Mouse (Mus musculus): Measurements from ENCODE around the gene Col7a1. TPM values are rescaled to one million over a fixed set of nuclear protein-coding genes. Genes with fewer than 3 reads are reported as not detected.
A peak's percentile ranks its signal among the peaks of the same experiment; 100 is the strongest.

The Col7a1 gene
- total RNA-seq, 2 experiments from 2014 or later = 2.5 to 4.5 TPM

GRCm38 (mm10) chr9:108977966-108978365 lies 24.6 kb downstream of the Col7a1 start:
- DNase-seq (ENCODE audit: low spot score in 2 of 2) = no peak
- intact Hi-C loops (cut with DNase I) = no loop called here

GRCm38 (mm10) chr9:108982498-108982897 lies 29.1 kb downstream of the Col7a1 start:
- no peak for DNase-seq (ENCODE audit: low spot score in 2 of 2)
- intact Hi-C loops (cut with DNase I) = no loop called here

GRCm38 (mm10) chr9:108983209-108983608 lies 29.8 kb downstream of the Col7a1 start:
- intact Hi-C loops (cut with DNase I) = no loop called here
- DNase-seq (ENCODE audit: low spot score in 2 of 2) = no peak

GRCm38 (mm10) chr9:108985710-108986109 lies 32.3 kb downstream of the Col7a1 start, which contains the start of gene Ucn2:
Ucn2 (plus strand) TSS chr9:108986010.
- DNase-seq (ENCODE audit: low spot score in 2 of 2) = no peak
- intact Hi-C loops (cut with DNase I) = no loop called here

- intact Hi-C loops (cut with DNase I) = no loop called here
- DNase-seq (ENCODE audit: low spot score in 2 of 2) = no peak
Measured at GRCm38 (mm10) chr9:108987704-108988350, 34.4 kb downstream of the Col7a1 start.

GRCm38 (mm10) chr9:108989802-108990461 lies 36.5 kb downstream of the Col7a1 start:
- peak in 1 of 2 experiments; percentile 65 for DNase-seq (ENCODE audit: low spot score in 2 of 2)
- intact Hi-C loops (cut with DNase I) = loop anchor here (2.0 kb wide), 1 partner anchor 53 kb away; the partner anchor contains the start of gene Uqcrc1

GRCm38 (mm10) chr9:108990462-108990820 lies 37.1 kb downstream of the Col7a1 start:
- intact Hi-C loops (cut with DNase I) = loop anchor here (2.0 kb wide), 1 partner anchor 54 kb away; the partner anchor contains the start of gene Uqcrc1
- DNase-seq (ENCODE audit: low spot score in 2 of 2) = no peak

- DNase-seq (ENCODE audit: low spot score in 2 of 2) = peak; percentile 93 to 99
Measured at GRCm38 (mm10) chr9:108991428-108992084, 38.2 kb downstream of the Col7a1 start, which contains the start of gene Pfkfb4. Pfkfb4 (plus strand) TSS chr9:108991778.

GRCm38 (mm10) chr9:108992085-108992469 lies 38.7 kb downstream of the Col7a1 start:
- intact Hi-C loops (cut with DNase I) = no loop called here

More at GRCm38 (mm10) chr9:108991428-108992084, 38.2 kb downstream of the Col7a1 start, which contains the start of gene Pfkfb4:
- intact Hi-C loops (cut with DNase I) = loop anchor here (2.0 kb wide), 1 partner anchor 55 kb away; the partner anchor contains the start of gene Uqcrc1

GRCm38 (mm10) chr9:108992620-108993361 lies 39.4 kb downstream of the Col7a1 start:
- DNase-seq (ENCODE audit: low spot score in 2 of 2) = no peak

More at GRCm38 (mm10) chr9:108992085-108992469, 38.7 kb downstream of the Col7a1 start:
- no peak for DNase-seq (ENCODE audit: low spot score in 2 of 2)

GRCm38 (mm10) chr9:108996411-108996810 lies 43.0 kb downstream of the Col7a1 start:
- DNase-seq (ENCODE audit: low spot score in 2 of 2) = no peak
- intact Hi-C loops (cut with DNase I) = no loop called here

More at GRCm38 (mm10) chr9:108992620-108993361, 39.4 kb downstream of the Col7a1 start:
- intact Hi-C loops (cut with DNase I) = no loop called here

GRCm38 (mm10) chr9:108998287-108999166 lies 45.1 kb downstream of the Col7a1 start:
- intact Hi-C loops (cut with DNase I) = no loop called here
- DNase-seq (ENCODE audit: low spot score in 2 of 2) = peak in 1 of 2 experiments; percentile 48

- no peak for DNase-seq (ENCODE audit: low spot score in 2 of 2)
- intact Hi-C loops (cut with DNase I) = no loop called here
Measured at GRCm38 (mm10) chr9:108999167-108999526, 45.8 kb downstream of the Col7a1 start.

GRCm38 (mm10) chr9:109000726-109001125 lies 47.3 kb downstream of the Col7a1 start:
- intact Hi-C loops (cut with DNase I) = loop anchor here (1.0 to 10.0 kb wide), 3 partner anchors 59 to 834 kb away; partner anchors contain the start of genes Nme6 and Trex1

GRCm38 (mm10) chr9:109003201-109003600 lies 49.8 kb downstream of the Col7a1 start:
- intact Hi-C loops (cut with DNase I) = loop anchor here (10.0 kb wide), 1 partner anchor 832 kb away; the partner anchor contains the start of gene Nme6
- peak in 1 of 2 experiments; percentile 60 for DNase-seq (ENCODE audit: low spot score in 2 of 2)

More at GRCm38 (mm10) chr9:109000726-109001125, 47.3 kb downstream of the Col7a1 start:
- peak; percentile 77 for DNase-seq (ENCODE audit: low spot score in 2 of 2)

GRCm38 (mm10) chr9:109007025-109007780 lies 53.8 kb downstream of the Col7a1 start:
- intact Hi-C loops (cut with DNase I) = loop anchor here (10.0 kb wide), 1 partner anchor 828 kb away; the partner anchor contains the start of gene Nme6
- DNase-seq (ENCODE audit: low spot score in 2 of 2) = no peak

- DNase-seq (ENCODE audit: low spot score in 2 of 2) = no peak
- intact Hi-C loops (cut with DNase I) = loop anchor here (10.0 kb wide), 1 partner anchor 827 kb away; the partner anchor contains the start of gene Nme6
Measured at GRCm38 (mm10) chr9:109008081-109008480, 54.7 kb downstream of the Col7a1 start.

Data from left cerebral cortex, postnatal 25 days (tissue).